Mouse (Mus musculus) stomach, embryonic 14.5 days (tissue): Measurements from ENCODE around the gene Rap1gds1. TPM values are rescaled to one million over a fixed set of nuclear protein-coding genes. Genes with fewer than 3 reads are reported as not detected.

Experiments used
- ATAC-seq: fragments of 200-750 bp; cut with Nextera tagmentation; 2 replicates; pipeline ENCODE4 v1.8.0; 2017; ENCODE audit warnings: low read depth, moderate TSS enrichment; ENCODE audit not compliant: insufficient number of reproducible peaks, insufficient read depth, low FRiP score
- H3K27ac ChIP-seq: fragments of 300-500 bp; sonication (generic); 2 replicates; pipeline ENCODE4 v1.5.1; 2014; ENCODE audit warnings: mild to moderate bottlenecking, low read length, moderate library complexity, mixed read lengths
- H3K27me3 ChIP-seq: fragments of 300-500 bp; sonication (generic); 2 replicates; pipeline ENCODE4 v1.6.1; 2014; ENCODE audit warnings: low read length, control low read depth, mixed read lengths; ENCODE audit not compliant: control insufficient read depth, insufficient read depth
- H3K36me3 ChIP-seq: fragments of 300-500 bp; sonication (generic); 2 replicates; pipeline ENCODE4 v1.6.1; 2014; ENCODE audit warnings: mild to moderate bottlenecking, control low read depth, low read length, moderate library complexity, mixed read lengths; ENCODE audit not compliant: control insufficient read depth, insufficient read depth
- H3K4me1 ChIP-seq: fragments of 300-500 bp; sonication (generic); 2 replicates; pipeline ENCODE4 v1.6.1; 2014; ENCODE audit warnings: low read length, control low read depth, mixed read lengths; ENCODE audit not compliant: control insufficient read depth, insufficient read depth
- H3K4me2 ChIP-seq: fragments of 300-500 bp; sonication (generic); replicated peaks from 2 replicates; pipeline ENCODE4 v1.6.1; 2014; ENCODE audit warnings: low read depth, low read length, control low read depth
- H3K4me3 ChIP-seq: fragments of 300-500 bp; sonication (generic); 2 replicates; pipeline ENCODE4 v1.5.1; 2014; ENCODE audit warnings: low read depth, low read length, control low read depth
- H3K9ac ChIP-seq: fragments of 300-500 bp; sonication (generic); replicated peaks from 2 replicates; pipeline ENCODE4 v1.6.1; 2014; ENCODE audit warnings: low read depth, mild to moderate bottlenecking, control low read depth, low read length, moderate library complexity, mixed read lengths
- H3K9me3 ChIP-seq: fragments of 300-500 bp; sonication (generic); 2 replicates; pipeline ENCODE4 v1.6.1; 2016; ENCODE audit warnings: low read depth, low read length, control low read depth; ENCODE audit not compliant: control insufficient read depth
- WGBS: fragments of 180-500 bp; shearing (Covaris S2); extraction: QIAGEN DNeasy Blood & Tissue Kit; methylation state at CpG from one replicate; pipeline ENCODE4 v1.1.7; 2014; 5-methylcytosine and 5-hydroxymethylcytosine counted together
- polyA plus RNA-seq: library from polyadenylated mRNA; unstranded; fragments of >200 nt; fragmentation: Nextera tagmentation; extraction: Ambion mirVana; gene quantifications from 2 replicates; pipeline ENCODE4 v1.2.1, GENCODE M21; 2014

Rap1gds1 gene
- polyA plus RNA-seq, 1 experiment from 2014 or later = 51.6 TPM

- ATAC-seq = no peak
- no peak overlapping the region for H3K4me3 ChIP-seq
- WGBS = 87% methylated on average over 9 of the region's 9 CpGs
- no peaks in the 10 kb centered on the region for H3K36me3 ChIP-seq
- H3K27me3 ChIP-seq = no peaks in the 10 kb centered on the region
- no peak overlapping the region for H3K4me2 ChIP-seq
- H3K27ac ChIP-seq = no peak overlapping the region
- no peaks in the 10 kb centered on the region for H3K9me3 ChIP-seq
- H3K4me1 ChIP-seq = no peaks in the 10 kb centered on the region
- H3K9ac ChIP-seq = no peak overlapping the region
Observed at GRCm38 (mm10) chr3:139000071-139000867, 74.7 kb downstream of the Rap1gds1 start.

DNA sequence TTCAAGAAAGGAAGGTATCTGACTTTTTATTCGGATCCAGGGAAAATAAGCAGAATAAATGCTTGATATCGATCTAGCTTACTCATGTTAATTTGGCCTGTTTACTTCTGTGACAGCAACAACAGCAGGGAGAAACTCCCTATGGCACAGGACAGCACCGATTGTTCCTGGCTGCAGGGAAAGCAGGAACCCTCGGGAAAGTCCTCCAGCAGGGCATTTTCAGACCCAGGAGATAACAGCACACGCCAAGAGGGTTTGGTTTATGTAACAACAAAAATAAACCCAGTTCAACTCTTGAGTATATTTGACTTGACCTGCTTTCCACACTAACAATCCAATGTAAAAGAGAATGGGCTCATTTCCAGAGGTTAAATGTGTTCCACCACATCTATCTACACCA is 81.5 kb downstream of the Rap1gds1 start:
- 77% methylated on average over 5 of the region's 5 CpGs for WGBS
- no peak for ATAC-seq

GRCm38 (mm10) chr3:138991367-138991766 is 83.6 kb downstream of the Rap1gds1 start:
- H3K27me3 ChIP-seq = no peaks in the 10 kb centered on the region
- no peak overlapping the region for H3K27ac ChIP-seq
- ATAC-seq = no peak
- H3K4me2 ChIP-seq = no peak overlapping the region
- no peaks in the 10 kb centered on the region for H3K36me3 ChIP-seq
- H3K4me3 ChIP-seq = no peak overlapping the region
- H3K9me3 ChIP-seq = peaks cover 4% of the 10 kb centered on the region; the same call in 1 of the 2 replicates
- no peak overlapping the region for H3K9ac ChIP-seq
- 66% methylated on average over 1 of the region's 1 CpGs for WGBS
- H3K4me1 ChIP-seq = no peaks in the 10 kb centered on the region

More for the DNA sequence above, 81.5 kb downstream of the Rap1gds1 start:
- Histone ChIP-seq H3K4me2 (no peak overlapping the region), H3K9ac (no peak overlapping the region), H3K4me3 (no peak overlapping the region), H3K27me3 (no peaks in the 10 kb centered on the region), H3K9me3 (no peaks in the 10 kb centered on the region), H3K27ac (no peak overlapping the region), H3K36me3 (no peaks in the 10 kb centered on the region), H3K4me1 (no peaks in the 10 kb centered on the region)

DNA sequence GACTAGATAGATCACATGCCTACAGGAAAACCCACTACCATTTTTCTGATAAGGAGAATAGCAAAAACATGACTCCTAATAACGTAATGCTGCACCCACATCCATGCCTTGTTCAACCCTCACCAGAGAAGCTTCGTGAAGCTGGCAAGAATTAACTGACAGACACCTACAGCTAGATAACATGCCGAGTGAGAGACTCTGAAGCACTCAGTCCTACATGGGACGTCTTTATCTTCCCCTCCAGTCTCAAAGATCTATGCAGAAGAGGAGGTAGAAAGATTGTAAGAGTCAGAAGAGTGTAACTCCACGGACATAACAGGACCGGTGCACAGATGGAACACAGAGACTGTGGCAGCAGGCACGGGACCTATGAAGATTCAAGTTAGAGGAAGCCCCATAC is 85.9 kb downstream of the Rap1gds1 start:
- Histone ChIP-seq H3K36me3 (no peaks in the 10 kb centered on the region), H3K27ac (no peak overlapping the region), H3K4me1 (no peaks in the 10 kb centered on the region), H3K9ac (no peak overlapping the region), H3K9me3 (peaks cover 4% of the 10 kb centered on the region; the same call in 1 of the 2 replicates), H3K4me3 (no peak overlapping the region), H3K27me3 (no peaks in the 10 kb centered on the region), H3K4me2 (no peak overlapping the region)
- 89% methylated on average over 7 of the region's 7 CpGs for WGBS
- ATAC-seq = no peak

GRCm38 (mm10) chr3:138988004-138988403 is 87.0 kb downstream of the Rap1gds1 start:
- no peaks in the 10 kb centered on the region for H3K36me3 ChIP-seq
- H3K4me3 ChIP-seq = no peak overlapping the region
- H3K9ac ChIP-seq = no peak overlapping the region
- ATAC-seq = no peak
- H3K4me2 ChIP-seq = no peak overlapping the region
- WGBS = 90% methylated on average over 5 of the region's 5 CpGs
- no peaks in the 10 kb centered on the region for H3K27me3 ChIP-seq
- H3K27ac ChIP-seq = no peak overlapping the region
- H3K4me1 ChIP-seq = no peaks in the 10 kb centered on the region
- peaks cover 4% of the 10 kb centered on the region; the same call in 1 of the 2 replicates for H3K9me3 ChIP-seq

- ATAC-seq = no peak
- H3K4me3 ChIP-seq = no peak overlapping the region
- no peak overlapping the region for H3K4me2 ChIP-seq
- H3K27ac ChIP-seq = no peak overlapping the region
- peaks cover 2% of the 10 kb centered on the region; the same call in 1 of the 2 replicates for H3K9me3 ChIP-seq
- 88% methylated on average over 6 of the region's 6 CpGs for WGBS
- no peaks in the 10 kb centered on the region for H3K36me3 ChIP-seq
- no peaks in the 10 kb centered on the region for H3K27me3 ChIP-seq
- H3K9ac ChIP-seq = no peak overlapping the region
- no peaks in the 10 kb centered on the region for H3K4me1 ChIP-seq
Observed at GRCm38 (mm10) chr3:138982249-138982648, 92.8 kb downstream of the Rap1gds1 start.

DNA sequence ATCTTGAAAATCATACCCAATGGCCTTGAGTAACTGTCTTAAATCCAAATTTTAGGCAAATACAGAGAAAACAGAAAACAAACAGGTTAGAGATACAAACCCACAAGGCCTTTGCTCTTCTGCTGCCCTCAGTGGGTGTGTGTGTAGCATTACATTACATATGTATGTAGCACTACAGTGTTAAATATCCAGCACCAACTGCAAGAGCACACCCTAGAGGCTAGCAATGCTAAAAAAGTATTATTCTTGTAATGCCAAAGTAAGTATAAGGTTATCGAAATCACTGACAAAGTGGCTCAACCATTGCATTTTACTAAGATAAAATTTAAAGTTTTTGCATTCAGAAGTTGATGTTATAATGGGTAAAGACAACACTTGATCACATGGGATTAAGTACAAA is 97.6 kb downstream of the Rap1gds1 start:
- no peak overlapping the region for H3K4me3 ChIP-seq
- no peaks in the 10 kb centered on the region for H3K4me1 ChIP-seq
- H3K9ac ChIP-seq = no peak overlapping the region
- no peak overlapping the region for H3K27ac ChIP-seq
- no peak overlapping the region for H3K4me2 ChIP-seq
- no peaks in the 10 kb centered on the region for H3K36me3 ChIP-seq
- no peak for ATAC-seq
- WGBS = 97% methylated on average over 1 of the region's 1 CpGs
- no peaks in the 10 kb centered on the region for H3K9me3 ChIP-seq
- H3K27me3 ChIP-seq = no peaks in the 10 kb centered on the region

DNA sequence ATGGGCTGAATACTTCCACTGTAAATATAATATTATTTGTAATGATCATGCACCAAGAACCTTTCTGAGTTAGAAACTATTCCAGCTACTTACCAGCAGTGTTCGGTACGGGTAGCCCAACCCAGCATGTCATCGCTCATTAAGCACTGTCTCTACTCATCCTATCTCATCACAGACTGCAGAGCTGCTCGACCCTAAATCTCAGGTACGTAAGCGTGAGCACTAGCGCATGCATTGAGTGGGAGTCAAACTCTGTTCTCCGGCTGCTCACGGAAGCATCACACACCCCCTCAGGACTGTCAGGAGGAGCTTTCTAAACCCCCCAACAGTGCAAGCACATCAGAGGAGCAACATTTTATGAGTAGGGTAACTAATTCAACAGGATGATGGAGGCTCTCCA is 107.4 kb downstream of the Rap1gds1 start:
- no peak overlapping the region for H3K9ac ChIP-seq
- H3K4me1 ChIP-seq = no peaks in the 10 kb centered on the region

More for the DNA sequence above, 107.4 kb downstream of the Rap1gds1 start:
- no peak for ATAC-seq
- no peak overlapping the region for H3K27ac ChIP-seq
- no peak overlapping the region for H3K4me3 ChIP-seq
- H3K4me2 ChIP-seq = no peak overlapping the region
- H3K36me3 ChIP-seq = peaks cover 7% of the 10 kb centered on the region; the same call in 1 of the 2 replicates
- WGBS = 92% methylated on average over 9 of the region's 9 CpGs
- no peaks in the 10 kb centered on the region for H3K9me3 ChIP-seq
- no peaks in the 10 kb centered on the region for H3K27me3 ChIP-seq
